Mouse (Mus musculus): ENCODE results near the gene Gm49358. TPM values are rescaled to one million over a fixed set of nuclear protein-coding genes. Genes with fewer than 3 reads are reported as not detected.

The Gm49358 gene
- polyA plus RNA-seq, 1 experiment from 2014 or later = not detected

DNA sequence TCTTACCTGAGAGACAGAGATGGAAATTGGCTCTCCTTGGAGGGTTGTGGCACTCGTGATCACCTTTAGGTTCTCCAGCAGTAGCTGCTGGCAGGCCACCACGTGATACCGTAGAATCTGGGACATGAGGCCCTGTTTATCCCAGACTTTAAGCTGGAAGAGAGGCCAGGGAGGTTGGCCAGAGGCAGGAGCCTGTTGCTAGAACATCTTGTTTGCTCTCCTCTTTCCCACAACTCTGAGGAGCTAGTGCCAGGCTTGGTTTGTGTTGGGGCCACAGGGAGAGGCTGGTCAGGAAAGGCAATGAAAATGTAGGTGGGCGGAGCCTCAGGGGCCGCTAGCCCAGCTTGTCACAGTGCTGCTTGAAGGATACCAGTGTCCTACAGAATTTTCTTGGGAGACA, 108.8 kb downstream of the Gm49358 start:
- Histone ChIP-seq H3K27me3 (no peaks in the 10 kb centered on the region), H3K9ac (no peak overlapping the region), H3K36me3 (replicated peaks) (no peaks in the 10 kb centered on the region), H3K27ac (replicated peaks) (no peak overlapping the region), H3K4me3 (replicated peaks) (no peak overlapping the region), H3K4me1 (replicated peaks) (no peaks in the 10 kb centered on the region), H3K4me2 (no peak overlapping the region), H3K9me3 (replicated peaks) (no peaks in the 10 kb centered on the region)
- 67% methylated on average over 5 of the region's 5 CpGs for WGBS (ENCODE audit: insufficient replicate concordance)
- ATAC-seq (ENCODE audit: insufficient read depth) = no peak

GRCm38 (mm10) chr10:86878721-86879120, 114.9 kb downstream of the Gm49358 start:
- WGBS (ENCODE audit: insufficient replicate concordance) = 65% methylated on average over 7 of the region's 7 CpGs
- ATAC-seq (ENCODE audit: insufficient read depth) = no peak
- Histone ChIP-seq H3K9me3 (replicated peaks) (no peaks in the 10 kb centered on the region), H3K27me3 (no peaks in the 10 kb centered on the region), H3K4me3 (replicated peaks) (no peak overlapping the region), H3K36me3 (replicated peaks) (no peaks in the 10 kb centered on the region), H3K4me2 (no peak overlapping the region), H3K9ac (no peak overlapping the region), H3K4me1 (replicated peaks) (no peaks in the 10 kb centered on the region), H3K27ac (replicated peaks) (no peak overlapping the region)

GRCm38 (mm10) chr10:86880071-86880806, 116.5 kb downstream of the Gm49358 start:
- Histone ChIP-seq H3K27me3 (no peaks in the 10 kb centered on the region), H3K9ac (no peak overlapping the region), H3K4me2 (no peak overlapping the region), H3K4me1 (replicated peaks) (no peaks in the 10 kb centered on the region), H3K9me3 (replicated peaks) (no peaks in the 10 kb centered on the region), H3K27ac (replicated peaks) (no peak overlapping the region), H3K4me3 (replicated peaks) (no peak overlapping the region), H3K36me3 (replicated peaks) (no peaks in the 10 kb centered on the region)
- WGBS (ENCODE audit: insufficient replicate concordance) = 55% methylated on average over 5 of the region's 5 CpGs
- ATAC-seq (ENCODE audit: insufficient read depth) = no peak

GRCm38 (mm10) chr10:86881448-86881847, 117.7 kb downstream of the Gm49358 start:
- no peaks in the 10 kb centered on the region for H3K27me3 ChIP-seq
- H3K4me1 ChIP-seq (replicated peaks) = no peaks in the 10 kb centered on the region
- no peak overlapping the region for H3K27ac ChIP-seq (replicated peaks)
- no peak overlapping the region for H3K4me2 ChIP-seq
- H3K36me3 ChIP-seq (replicated peaks) = no peaks in the 10 kb centered on the region
- no peak for ATAC-seq (ENCODE audit: insufficient read depth)
- H3K9me3 ChIP-seq (replicated peaks) = no peaks in the 10 kb centered on the region
- H3K9ac ChIP-seq = no peak overlapping the region
- no peak overlapping the region for H3K4me3 ChIP-seq (replicated peaks)

Other genes starting within 250 kb of the Gm49358 start
- gene Hsp90b1, start 58.5 kb upstream of the Gm49358 start, polyA plus RNA-seq (2015; fragmentation: Nextera tagmentation; extraction: Ambion mirVana) = 273 and 302 TPM in 2 replicates
- 0.53 and 0.59 TPM in 2 replicates for gene Ttc41, start 58.2 kb upstream of the Gm49358 start, polyA plus RNA-seq (2015; fragmentation: Nextera tagmentation; extraction: Ambion mirVana)
- 0.25 and 0.33 TPM in 2 replicates for gene Nt5dc3, start 15.0 kb downstream of the Gm49358 start, polyA plus RNA-seq (2015; fragmentation: Nextera tagmentation; extraction: Ambion mirVana)
- gene Stab2, start 244.1 kb downstream of the Gm49358 start, polyA plus RNA-seq (2015; fragmentation: Nextera tagmentation; extraction: Ambion mirVana) = 19.5 and 21.8 TPM in 2 replicates

Data from liver, embryonic 15.5 days (tissue).